Mouse (Mus musculus): ENCODE measurements around the gene Sp4. TPM values are rescaled to one million over a fixed set of nuclear protein-coding genes. Genes with fewer than 3 reads are reported as not detected.

Sp4 gene
- polyA plus RNA-seq, 1 experiment from 2014 or later, result 7.3 TPM

DNA sequence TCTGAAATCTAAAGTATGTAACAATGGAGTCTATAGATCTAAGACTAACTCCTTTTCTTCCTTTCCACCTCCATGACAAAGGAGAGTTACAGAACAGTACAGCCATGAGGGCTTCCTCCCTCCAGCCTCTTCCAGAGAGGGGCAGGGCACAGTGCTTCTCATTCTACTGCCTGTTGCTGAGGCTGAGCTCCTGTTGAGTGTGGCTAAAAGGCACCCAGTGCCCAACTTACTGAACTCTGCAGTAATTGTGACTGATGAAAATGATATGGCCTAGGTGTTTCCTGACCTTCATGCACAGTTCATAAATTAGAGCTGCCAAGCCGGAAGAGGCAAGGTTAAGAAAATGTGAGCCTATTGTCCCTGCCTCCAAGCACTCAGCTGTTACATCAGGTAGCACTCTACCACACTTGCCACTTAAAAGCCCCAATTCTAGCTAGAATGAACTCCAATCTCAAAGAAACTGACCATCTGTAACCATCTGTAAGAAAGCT is 45.9 kb downstream of the Sp4 start:
- Histone ChIP-seq H3K9me3 (no peaks in the 10 kb centered on the region), H3K27me3 (ENCODE audit: insufficient read depth, poor library complexity, severe bottlenecking) (no peaks in the 10 kb centered on the region), H3K27ac (no peak overlapping the region), H3K4me1 (no peaks in the 10 kb centered on the region), H3K4me3 (no peak overlapping the region), H3K36me3 (0 out of 2 replicates have a peak, but pooled peaks cover 3% of the 10 kb centered on the region)
- no peak for DNase-seq (ENCODE audit: low spot score)
- 78% methylated on average over 1 of the region's 1 CpGs for WGBS

DNA sequence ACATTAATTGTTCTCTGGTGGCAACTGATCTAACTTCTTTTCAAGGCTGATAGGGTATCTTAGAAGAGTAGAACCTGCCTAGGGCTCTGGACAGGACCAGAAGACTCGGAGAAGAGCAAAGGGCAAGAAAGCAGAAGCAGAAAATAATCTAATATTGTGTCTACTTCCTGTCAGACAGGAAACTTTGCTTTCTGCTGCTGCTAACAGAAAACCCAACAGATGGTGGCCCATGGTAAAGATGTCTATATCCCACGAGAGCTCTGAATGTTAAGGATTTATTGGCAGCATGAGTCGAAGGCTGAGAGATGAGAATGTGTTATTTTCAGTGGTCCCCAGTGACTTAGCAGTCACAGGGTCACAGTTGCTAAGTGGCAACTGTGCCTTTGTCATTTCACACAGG is 80.1 kb downstream of the Sp4 start:
- WGBS, result 54% methylated on average over 3 of the region's 3 CpGs
- Histone ChIP-seq H3K4me1 (no peaks in the 10 kb centered on the region), H3K9me3 (no peaks in the 10 kb centered on the region), H3K4me3 (no peak overlapping the region), H3K36me3 (no peaks in the 10 kb centered on the region), H3K27me3 (ENCODE audit: insufficient read depth, poor library complexity, severe bottlenecking) (no peaks in the 10 kb centered on the region), H3K27ac (no peak overlapping the region)
- DNase-seq (ENCODE audit: low spot score), result no peak

DNA sequence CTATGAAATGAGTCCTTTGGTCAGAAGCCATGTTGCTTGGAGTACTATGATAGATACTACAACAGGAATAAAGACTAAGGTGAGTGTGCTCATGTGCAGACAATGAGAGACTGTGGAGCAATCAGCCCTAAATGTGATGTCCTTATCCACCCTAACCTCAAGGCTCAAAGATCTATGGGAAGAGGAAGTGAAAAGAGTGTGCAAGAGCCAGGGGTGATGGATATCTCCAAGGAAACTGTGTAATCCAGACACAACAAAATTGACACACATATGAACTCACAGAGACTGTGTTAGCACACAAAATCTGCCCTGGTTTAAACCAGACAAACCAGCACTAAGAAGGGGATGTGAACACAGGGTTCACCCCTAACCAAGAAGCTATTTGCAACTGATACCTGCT is 81.2 kb downstream of the Sp4 start:
- Histone ChIP-seq H3K36me3 (no peaks in the 10 kb centered on the region), H3K27ac (no peak overlapping the region), H3K4me1 (no peaks in the 10 kb centered on the region), H3K4me3 (no peak overlapping the region), H3K27me3 (ENCODE audit: insufficient read depth, poor library complexity, severe bottlenecking) (no peaks in the 10 kb centered on the region), H3K9me3 (no peaks in the 10 kb centered on the region)
- no peak for DNase-seq (ENCODE audit: low spot score)

DNA sequence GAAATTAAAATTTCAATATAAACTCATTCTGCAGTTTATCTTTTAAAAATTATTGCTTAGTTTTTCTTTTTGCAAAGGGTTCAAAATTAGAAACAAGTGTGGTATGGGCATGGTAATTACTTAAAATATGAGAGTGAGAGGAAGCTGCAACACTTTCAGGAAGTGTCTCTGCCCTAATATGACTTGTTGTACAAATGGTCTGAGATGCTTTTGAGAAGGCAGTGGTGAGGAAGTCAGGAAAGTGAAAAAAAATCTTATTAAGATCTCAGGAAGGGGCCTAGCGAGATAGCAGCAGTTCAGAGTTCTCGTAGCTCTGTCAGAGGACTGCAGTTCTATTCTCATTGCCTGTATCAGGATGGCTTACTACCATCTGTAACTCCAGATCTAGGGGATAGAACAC is 89.1 kb downstream of the Sp4 start:
- WGBS, result 88% methylated on average over 2 of the region's 2 CpGs
- H3K4me1 ChIP-seq, result no peaks in the 10 kb centered on the region
- no peaks in the 10 kb centered on the region for H3K27me3 ChIP-seq (ENCODE audit: insufficient read depth, poor library complexity, severe bottlenecking)
- H3K4me3 ChIP-seq, result no peak overlapping the region
- no peak for DNase-seq (ENCODE audit: low spot score)
- H3K27ac ChIP-seq, result no peak overlapping the region
- no peaks in the 10 kb centered on the region for H3K9me3 ChIP-seq
- no peaks in the 10 kb centered on the region for H3K36me3 ChIP-seq

DNA sequence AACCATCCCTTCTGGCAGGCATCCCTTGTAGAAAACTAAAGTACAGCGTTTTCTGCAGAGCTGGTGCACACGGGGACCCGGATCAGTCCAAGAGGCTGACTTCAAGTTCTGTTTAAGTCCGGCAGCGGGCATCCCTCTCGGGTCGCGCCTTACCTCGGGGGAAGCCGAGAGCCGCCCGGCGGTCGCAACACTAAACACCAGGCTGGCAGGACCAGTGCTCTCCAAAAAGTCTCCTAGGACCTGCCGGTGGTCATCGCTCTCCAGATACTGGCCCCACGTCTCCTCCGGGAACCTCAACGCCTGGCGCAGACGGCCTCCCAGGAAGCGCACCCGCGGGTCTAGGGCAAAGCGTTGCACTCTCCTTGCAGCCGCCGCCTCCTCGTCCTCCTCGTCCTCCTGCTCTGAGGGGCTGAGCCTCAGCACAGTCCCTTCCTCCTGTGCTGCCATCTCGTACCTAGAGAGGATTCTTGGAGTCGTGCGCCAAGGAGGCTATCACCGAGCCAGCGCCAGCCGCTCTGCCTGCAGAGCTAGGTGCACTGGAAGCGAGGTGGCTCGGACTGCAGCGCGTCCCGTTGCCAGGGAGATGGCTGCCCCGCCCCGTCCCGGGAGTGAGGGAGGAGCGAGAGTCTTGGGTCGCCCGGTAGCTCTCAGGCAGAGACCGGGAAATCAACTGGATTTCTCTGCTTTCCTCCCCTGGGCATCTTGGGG is 102.7 kb downstream of the Sp4 start, which contains the start of gene Dnah11:
Gene Dnah11 (minus strand): TSS at position 658 of the 708 bp plus-strand sequence.
- Histone ChIP-seq H3K4me3 (peak within 1 kb of the TSS; percentile 72), H3K4me1 (peaks cover 7% of the 10 kb centered on the region; the same call in 1 of the 2 replicates), H3K9me3 (no peaks in the 10 kb centered on the region), H3K27me3 (ENCODE audit: insufficient read depth, poor library complexity, severe bottlenecking) (peaks cover 49% of the 10 kb centered on the region), H3K27ac (no peak within 1 kb of the TSS), H3K36me3 (no peaks in the 10 kb centered on the region)
- peak; percentile 91 for DNase-seq (ENCODE audit: low spot score)
- under 1% methylated on average over 47 of the region's 47 CpGs for WGBS

DNA sequence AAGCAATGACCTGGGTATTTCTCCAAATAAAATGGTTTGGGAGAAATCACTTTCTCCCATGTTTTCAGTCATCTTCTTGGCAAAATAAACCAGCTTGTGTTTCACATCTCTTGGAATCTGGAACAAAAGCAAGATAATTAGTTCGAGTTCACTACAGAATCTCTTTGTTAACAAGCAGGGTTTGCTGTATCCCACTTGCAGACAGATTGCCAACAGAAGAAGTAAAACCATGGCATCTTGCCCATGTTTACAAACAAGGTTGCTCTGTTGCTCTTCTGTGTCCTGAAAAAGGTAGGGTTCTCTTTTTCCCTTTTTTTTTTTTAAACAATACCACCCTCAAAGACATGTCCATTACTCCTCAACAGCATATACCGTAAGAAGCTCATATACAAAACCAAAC is 104.7 kb downstream of the Sp4 start:
- H3K4me3 ChIP-seq, result no peak overlapping the region
- no peak overlapping the region for H3K27ac ChIP-seq
- peaks cover 49% of the 10 kb centered on the region for H3K27me3 ChIP-seq (ENCODE audit: insufficient read depth, poor library complexity, severe bottlenecking)
- H3K4me1 ChIP-seq, result peaks cover 7% of the 10 kb centered on the region; the same call in 1 of the 2 replicates
- WGBS, result 74% methylated on average over 2 of the region's 2 CpGs
- DNase-seq (ENCODE audit: low spot score), result no peak
- no peaks in the 10 kb centered on the region for H3K9me3 ChIP-seq
- no peaks in the 10 kb centered on the region for H3K36me3 ChIP-seq

DNA sequence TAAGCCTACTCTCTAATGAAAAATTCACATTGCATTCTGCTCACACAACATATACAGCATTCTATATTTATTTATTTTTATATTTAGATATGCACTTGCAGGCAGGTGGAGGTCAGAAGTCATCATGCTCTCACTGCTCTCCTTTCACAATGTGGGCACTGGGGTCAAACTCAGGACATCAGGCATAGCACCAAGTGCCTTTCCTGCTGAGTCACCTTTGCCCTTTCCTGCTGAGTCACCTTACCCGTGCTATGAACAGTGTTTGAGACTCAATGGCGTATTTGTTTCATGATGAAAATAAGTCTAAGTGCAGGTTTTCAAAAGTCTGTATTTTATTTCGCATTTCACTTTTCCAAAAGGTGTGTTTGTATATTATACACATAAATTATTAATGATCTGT is 111.7 kb downstream of the Sp4 start:
- H3K4me3 ChIP-seq, result no peak overlapping the region
- H3K4me1 ChIP-seq, result peaks cover 20% of the 10 kb centered on the region
- 66% methylated on average over 3 of the region's 3 CpGs for WGBS
- peaks cover 6% of the 10 kb centered on the region; the same call in 1 of the 2 replicates for H3K27me3 ChIP-seq (ENCODE audit: insufficient read depth, poor library complexity, severe bottlenecking)
- no peak for DNase-seq (ENCODE audit: low spot score)
- H3K36me3 ChIP-seq, result no peaks in the 10 kb centered on the region
- H3K27ac ChIP-seq, result no peak overlapping the region
- no peaks in the 10 kb centered on the region for H3K9me3 ChIP-seq

DNA sequence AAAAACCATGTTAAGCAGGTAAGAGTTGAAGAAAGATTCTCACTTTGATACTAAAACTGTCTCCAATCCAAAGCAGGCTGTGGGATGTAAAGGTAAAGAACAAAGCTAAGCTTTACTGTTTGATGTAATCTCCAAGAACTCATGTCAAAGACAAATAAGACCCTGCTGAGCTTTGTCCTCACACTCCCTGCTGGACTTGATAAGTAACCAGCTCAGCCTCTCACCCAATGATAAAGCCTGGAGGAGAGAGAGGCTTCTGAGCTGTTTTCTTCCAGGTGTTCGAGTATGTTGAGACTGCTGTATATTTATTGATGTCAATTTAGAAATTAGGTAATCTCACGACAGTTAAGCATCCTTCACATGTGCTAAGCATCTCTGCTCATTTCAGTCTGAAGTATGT is 113.6 kb downstream of the Sp4 start:
- Histone ChIP-seq H3K27me3 (ENCODE audit: insufficient read depth, poor library complexity, severe bottlenecking) (peaks cover 6% of the 10 kb centered on the region; the same call in 1 of the 2 replicates), H3K27ac (no peak overlapping the region), H3K9me3 (no peaks in the 10 kb centered on the region), H3K4me1 (peaks cover 20% of the 10 kb centered on the region), H3K36me3 (no peaks in the 10 kb centered on the region), H3K4me3 (no peak overlapping the region)
- no peak for DNase-seq (ENCODE audit: low spot score)
- 26% methylated on average over 2 of the region's 2 CpGs for WGBS

DNA sequence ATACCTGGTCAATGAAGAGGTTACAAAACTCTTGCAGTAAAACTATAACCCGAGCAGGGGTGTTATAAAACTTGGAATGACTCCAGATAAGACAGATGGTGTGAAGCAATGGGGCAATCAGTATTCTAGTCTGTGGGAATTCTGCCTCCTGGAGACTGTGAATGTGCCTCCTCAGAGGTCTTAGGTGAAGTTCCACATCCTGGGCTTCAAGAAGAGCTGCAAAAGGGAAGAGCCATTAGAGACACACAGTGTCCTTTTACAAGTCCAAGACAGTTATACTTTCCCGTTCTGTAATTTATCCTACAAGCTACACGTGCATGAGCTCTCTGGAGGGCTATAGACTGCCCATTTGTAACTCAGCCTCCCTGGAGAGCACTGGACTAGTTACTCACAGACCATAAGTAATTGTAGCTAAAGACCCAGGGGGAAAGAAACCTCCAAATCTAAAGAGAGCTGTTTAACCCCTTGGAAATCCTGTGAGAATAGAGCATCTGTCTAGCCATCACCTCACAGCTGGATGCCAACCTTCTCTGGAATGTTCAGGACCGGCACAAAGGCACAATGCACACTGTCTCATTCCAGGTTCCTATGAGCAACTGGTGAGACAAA is 114.3 kb downstream of the Sp4 start:
- no peaks in the 10 kb centered on the region for H3K9me3 ChIP-seq
- WGBS, result 40% methylated on average over 4 of the region's 4 CpGs
- H3K36me3 ChIP-seq, result no peaks in the 10 kb centered on the region
- H3K4me3 ChIP-seq, result no peak overlapping the region
- peaks cover 6% of the 10 kb centered on the region; the same call in 1 of the 2 replicates for H3K27me3 ChIP-seq (ENCODE audit: insufficient read depth, poor library complexity, severe bottlenecking)
- H3K4me1 ChIP-seq, result peaks cover 20% of the 10 kb centered on the region
- no peak for DNase-seq (ENCODE audit: low spot score)
- no peak overlapping the region for H3K27ac ChIP-seq

DNA sequence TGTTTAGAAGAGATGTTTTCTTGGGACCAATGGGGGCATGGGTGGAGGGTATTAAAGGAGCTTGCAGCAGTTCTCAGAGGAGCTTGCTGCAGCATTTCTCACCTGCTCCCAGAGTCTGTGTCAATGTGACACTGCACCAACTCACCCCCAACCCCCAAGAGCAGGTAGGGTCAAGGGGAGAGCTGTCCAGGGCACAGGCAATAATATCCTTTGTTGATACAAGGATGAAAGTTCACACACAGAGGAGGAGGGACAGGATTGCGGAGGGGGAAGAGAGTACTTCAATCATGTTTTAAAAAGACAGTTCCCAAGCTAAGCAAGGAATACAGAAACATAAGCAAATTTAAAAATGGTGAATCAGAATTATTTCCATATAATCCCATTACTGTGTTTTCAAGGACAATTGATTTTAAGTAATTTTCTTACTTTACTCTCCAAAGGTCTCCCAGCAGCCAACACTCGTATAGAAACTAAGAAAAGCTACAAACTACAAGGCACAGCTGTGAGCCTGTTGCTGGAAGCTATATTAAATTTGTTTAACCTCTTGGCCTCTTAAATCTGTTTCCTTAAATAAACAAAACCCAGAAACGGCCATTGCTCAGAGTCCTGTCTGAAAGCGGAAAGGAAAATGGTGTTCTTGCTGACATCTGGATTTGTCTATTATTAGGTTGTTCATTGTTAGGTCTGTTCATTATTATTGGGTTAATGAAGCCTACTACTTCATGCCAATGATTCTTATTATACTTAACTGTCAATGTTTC is 114.9 kb downstream of the Sp4 start:
- 40% methylated on average over 4 of the region's 4 CpGs for WGBS
- Histone ChIP-seq H3K4me3 (no peak overlapping the region), H3K27ac (no peak overlapping the region), H3K27me3 (ENCODE audit: insufficient read depth, poor library complexity, severe bottlenecking) (peaks cover 6% of the 10 kb centered on the region; the same call in 1 of the 2 replicates), H3K36me3 (no peaks in the 10 kb centered on the region), H3K4me1 (peaks cover 20% of the 10 kb centered on the region), H3K9me3 (no peaks in the 10 kb centered on the region)
- no peak for DNase-seq (ENCODE audit: low spot score)
